Mouse (Mus musculus): Measurements from ENCODE around the gene Krt36.

DNA sequence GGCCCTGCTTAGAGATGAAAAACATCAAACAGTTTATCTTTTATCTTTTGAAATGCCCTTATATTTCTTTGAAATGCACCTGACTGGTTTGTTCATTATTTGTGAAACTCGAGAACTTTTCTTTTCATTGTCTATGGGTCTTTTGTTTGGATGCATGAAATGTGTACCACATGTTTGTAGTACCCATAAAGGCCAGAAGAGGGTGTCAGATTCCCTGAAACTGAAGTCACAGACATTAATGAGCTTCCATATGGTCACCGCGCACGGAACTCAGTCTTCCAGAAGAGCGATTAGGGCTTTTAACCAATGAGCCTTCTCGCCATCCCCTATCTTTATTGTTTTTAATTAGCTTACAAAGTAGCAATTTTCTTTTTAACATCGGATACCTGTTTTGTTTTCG is 46.6 kb downstream of the Krt36 start:
- no peak for TF ChIP-seq CHD1 (IDR thresholded peaks at IDR 0.05; ENCODE audit: low read depth, low read length)
- TF ChIP-seq JUND (conservative IDR thresholded peaks at IDR 0.05; ENCODE audit: low read depth, low read length), result no peak
- TF ChIP-seq EP300 (IDR thresholded peaks at IDR 0.05; ENCODE audit: low read length), result no peak
- peak; percentile 7 to 32; a peak in 2 of 4 replicates for TF ChIP-seq CTCF (conservative IDR thresholded peaks at IDR 0.05 in 1 of 2, IDR thresholded peaks at IDR 0.05 in 1 of 2; ENCODE audit: low read depth in 2 of 2, low read length in 2 of 2)

All from CH12.LX (cell line).